Mouse (Mus musculus): ENCODE data around the gene Ralgapa2. TPM values are rescaled to one million over a fixed set of nuclear protein-coding genes. Genes with fewer than 3 reads are reported as not detected.

The Ralgapa2 gene
- polyA plus RNA-seq, 1 experiment from 2014 or later, result 7.8 TPM

DNA sequence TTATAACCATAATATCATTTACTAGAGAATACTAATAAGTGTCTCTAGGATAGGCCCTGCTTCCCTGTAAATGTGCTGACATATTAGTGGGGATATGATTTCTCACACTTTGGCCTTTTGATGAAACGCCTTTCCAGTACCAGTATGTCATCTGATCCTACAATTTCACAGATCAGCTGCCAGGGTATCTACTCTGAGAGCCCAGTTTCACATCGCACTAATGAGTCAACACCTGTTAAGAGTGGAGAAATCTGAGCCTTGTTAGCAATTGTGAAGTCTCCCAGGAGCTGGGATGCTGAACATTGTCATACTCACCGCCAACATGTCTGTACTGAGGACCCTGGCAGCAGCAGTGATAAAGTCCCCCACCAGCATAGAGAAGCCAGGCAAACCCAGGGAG, 151.1 kb downstream of the Ralgapa2 start:
- H3K4me2 ChIP-seq (ENCODE audit: low read depth, low read length), result no peak overlapping the region
- no peaks in the 10 kb centered on the region for H3K36me3 ChIP-seq (ENCODE audit: control insufficient read depth, insufficient read depth, low read length)
- no peak overlapping the region for H3K4me3 ChIP-seq (ENCODE audit: low read length)
- 88% methylated on average over 3 of the region's 3 CpGs for WGBS
- no peak overlapping the region for H3K9ac ChIP-seq (ENCODE audit: low read depth, low read length)
- no peaks in the 10 kb centered on the region for H3K9me3 ChIP-seq (ENCODE audit: control insufficient read depth, low read length)
- H3K27me3 ChIP-seq (replicated peaks; ENCODE audit: control insufficient read depth, insufficient read depth, low read length), result no peaks in the 10 kb centered on the region
- no peak for ATAC-seq
- H3K4me1 ChIP-seq (ENCODE audit: control insufficient read depth, insufficient read depth, low read length), result peaks cover 9% of the 10 kb centered on the region
- no peak overlapping the region for H3K27ac ChIP-seq (ENCODE audit: low read length)

DNA sequence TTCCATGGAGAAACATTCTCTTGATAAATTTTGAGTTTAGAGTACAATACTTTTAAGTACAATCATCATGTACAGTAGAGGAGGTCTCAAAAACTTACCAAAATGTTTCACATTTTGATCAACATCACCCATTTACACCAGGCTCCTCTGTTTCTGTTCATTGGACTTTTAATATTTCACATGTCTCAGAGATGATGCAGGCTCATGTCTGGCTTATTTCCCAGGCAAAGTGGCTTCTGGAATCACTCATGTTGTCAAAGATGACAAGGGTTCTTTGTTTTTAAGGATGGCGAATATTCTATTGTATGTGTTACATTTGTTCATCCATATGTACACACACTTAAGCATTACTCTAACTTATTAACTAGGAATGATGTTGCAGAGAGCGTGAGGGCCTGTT, 152.5 kb downstream of the Ralgapa2 start:
- no peak overlapping the region for H3K4me2 ChIP-seq (ENCODE audit: low read depth, low read length)
- H3K4me1 ChIP-seq (ENCODE audit: control insufficient read depth, insufficient read depth, low read length), result peaks cover 3% of the 10 kb centered on the region; the same call in 1 of the 2 replicates
- no peaks in the 10 kb centered on the region for H3K27me3 ChIP-seq (replicated peaks; ENCODE audit: control insufficient read depth, insufficient read depth, low read length)
- no peak overlapping the region for H3K27ac ChIP-seq (ENCODE audit: low read length)
- no peaks in the 10 kb centered on the region for H3K36me3 ChIP-seq (ENCODE audit: control insufficient read depth, insufficient read depth, low read length)
- ATAC-seq, result no peak
- H3K9me3 ChIP-seq (ENCODE audit: control insufficient read depth, low read length), result no peaks in the 10 kb centered on the region
- H3K4me3 ChIP-seq (ENCODE audit: low read length), result no peak overlapping the region
- 55% methylated on average over 2 of the region's 2 CpGs for WGBS
- H3K9ac ChIP-seq (ENCODE audit: low read depth, low read length), result no peak overlapping the region

DNA sequence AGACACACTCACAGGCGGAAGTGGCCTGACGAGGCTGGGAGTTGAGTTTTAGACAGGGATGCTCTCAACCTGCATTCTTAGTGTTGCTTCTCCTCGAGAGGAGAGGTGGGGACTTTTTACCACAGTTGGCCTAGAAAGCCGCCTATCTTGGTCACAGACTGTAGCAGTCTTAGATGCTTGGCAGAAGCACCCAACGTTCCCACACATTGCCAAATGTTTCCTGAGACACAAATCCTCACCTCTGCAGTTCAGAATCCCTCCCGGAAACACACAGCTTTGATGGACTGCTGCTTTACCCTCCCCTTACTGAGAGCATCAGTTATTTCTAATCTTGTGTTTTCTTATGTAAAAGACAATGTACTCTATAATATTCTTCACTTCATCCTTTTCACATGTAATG, 155.6 kb downstream of the Ralgapa2 start:
- Histone ChIP-seq H3K9ac (ENCODE audit: low read depth, low read length) (no peak overlapping the region), H3K36me3 (ENCODE audit: control insufficient read depth, insufficient read depth, low read length) (no peaks in the 10 kb centered on the region), H3K4me2 (ENCODE audit: low read depth, low read length) (no peak overlapping the region), H3K9me3 (ENCODE audit: control insufficient read depth, low read length) (no peaks in the 10 kb centered on the region), H3K4me1 (ENCODE audit: control insufficient read depth, insufficient read depth, low read length) (no peaks in the 10 kb centered on the region), H3K27ac (ENCODE audit: low read length) (no peak overlapping the region), H3K4me3 (ENCODE audit: low read length) (no peak overlapping the region), H3K27me3 (replicated peaks; ENCODE audit: control insufficient read depth, insufficient read depth, low read length) (no peaks in the 10 kb centered on the region)
- ATAC-seq, result no peak
- 81% methylated on average over 6 of the region's 6 CpGs for WGBS

DNA sequence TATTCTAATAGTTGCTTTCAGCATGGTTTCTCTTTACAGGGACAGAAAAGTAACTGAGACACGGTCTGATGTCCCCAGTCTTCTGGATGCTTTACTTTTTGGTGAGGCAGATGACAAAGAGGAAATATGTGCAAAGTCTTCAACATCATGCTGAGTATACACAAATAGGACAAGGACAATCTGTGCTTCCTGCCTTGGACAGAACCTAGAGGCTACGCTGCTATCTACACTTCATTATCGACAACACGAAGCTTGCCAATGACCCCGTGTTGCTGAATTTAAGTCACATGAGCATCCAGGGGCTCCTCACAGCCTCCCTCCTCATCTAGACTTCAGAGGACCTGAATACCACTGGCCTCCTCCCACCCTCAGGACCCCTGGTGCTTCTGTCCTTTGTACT, 161.9 kb downstream of the Ralgapa2 start:
- Histone ChIP-seq H3K4me3 (ENCODE audit: low read length) (no peak overlapping the region), H3K4me1 (ENCODE audit: control insufficient read depth, insufficient read depth, low read length) (no peaks in the 10 kb centered on the region), H3K27ac (ENCODE audit: low read length) (no peak overlapping the region), H3K4me2 (ENCODE audit: low read depth, low read length) (no peak overlapping the region), H3K9me3 (ENCODE audit: control insufficient read depth, low read length) (no peaks in the 10 kb centered on the region), H3K36me3 (ENCODE audit: control insufficient read depth, insufficient read depth, low read length) (0 out of 2 replicates have a peak, but pooled peaks cover 5% of the 10 kb centered on the region), H3K9ac (ENCODE audit: low read depth, low read length) (no peak overlapping the region), H3K27me3 (replicated peaks; ENCODE audit: control insufficient read depth, insufficient read depth, low read length) (no peaks in the 10 kb centered on the region)
- no peak for ATAC-seq
- WGBS, result 95% methylated on average over 5 of the region's 5 CpGs

DNA sequence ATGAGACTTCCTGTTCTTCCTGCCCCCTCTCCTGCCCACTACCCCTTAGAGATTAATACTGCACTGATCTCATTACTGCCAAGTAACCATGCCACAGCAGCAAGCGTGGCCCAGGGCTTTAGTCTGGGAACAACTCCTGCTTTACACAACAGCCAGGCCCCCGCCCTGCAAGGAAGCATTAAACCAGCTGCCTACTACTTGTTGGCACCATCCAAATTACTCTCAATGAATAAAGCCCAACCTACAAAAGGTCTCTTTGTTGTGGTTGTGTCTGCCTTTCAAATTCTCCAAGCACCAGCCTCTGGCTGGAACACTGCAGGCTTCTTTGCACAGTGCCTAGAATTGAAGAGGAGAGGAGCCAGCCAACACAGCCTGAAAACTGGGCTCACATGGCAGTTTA, 164.2 kb downstream of the Ralgapa2 start:
- no peaks in the 10 kb centered on the region for H3K27me3 ChIP-seq (replicated peaks; ENCODE audit: control insufficient read depth, insufficient read depth, low read length)
- H3K27ac ChIP-seq (ENCODE audit: low read length), result no peak overlapping the region
- H3K4me3 ChIP-seq (ENCODE audit: low read length), result no peak overlapping the region
- H3K4me2 ChIP-seq (ENCODE audit: low read depth, low read length), result no peak overlapping the region
- no peaks in the 10 kb centered on the region for H3K4me1 ChIP-seq (ENCODE audit: control insufficient read depth, insufficient read depth, low read length)
- no peak overlapping the region for H3K9ac ChIP-seq (ENCODE audit: low read depth, low read length)
- H3K36me3 ChIP-seq (ENCODE audit: control insufficient read depth, insufficient read depth, low read length), result 0 out of 2 replicates have a peak, but pooled peaks cover 5% of the 10 kb centered on the region
- peak; percentile 28; the same call in 1 of the 2 replicates for ATAC-seq
- H3K9me3 ChIP-seq (ENCODE audit: control insufficient read depth, low read length), result no peaks in the 10 kb centered on the region
- 76% methylated on average over 2 of the region's 2 CpGs for WGBS

DNA sequence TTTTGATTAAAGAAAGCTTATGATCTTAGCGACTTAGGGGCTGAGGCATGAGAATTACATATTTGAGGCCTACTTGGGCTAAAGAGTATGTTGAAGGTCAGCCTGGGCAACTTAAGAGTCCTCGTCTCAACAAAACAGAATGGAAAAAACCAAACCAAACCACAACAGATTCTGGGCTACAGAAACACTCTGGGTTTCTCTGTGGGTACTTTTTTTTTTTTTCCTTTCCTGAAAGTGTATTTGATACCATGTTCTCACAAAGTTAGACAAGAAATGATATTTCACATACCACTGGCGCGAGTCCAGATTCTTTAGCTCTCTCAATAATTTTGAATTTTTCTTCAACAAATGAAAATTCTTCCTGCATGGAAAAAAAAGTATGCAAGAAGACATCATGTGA, 172.1 kb downstream of the Ralgapa2 start:
- H3K4me2 ChIP-seq (ENCODE audit: low read depth, low read length), result no peak overlapping the region
- 92% methylated on average over 4 of the region's 4 CpGs for WGBS
- H3K4me1 ChIP-seq (ENCODE audit: control insufficient read depth, insufficient read depth, low read length), result no peaks in the 10 kb centered on the region
- H3K9me3 ChIP-seq (ENCODE audit: control insufficient read depth, low read length), result no peaks in the 10 kb centered on the region
- no peaks in the 10 kb centered on the region for H3K27me3 ChIP-seq (replicated peaks; ENCODE audit: control insufficient read depth, insufficient read depth, low read length)
- no peaks in the 10 kb centered on the region; the same call in 1 of the 2 replicates for H3K36me3 ChIP-seq (ENCODE audit: control insufficient read depth, insufficient read depth, low read length)
- no peak overlapping the region for H3K27ac ChIP-seq (ENCODE audit: low read length)
- H3K9ac ChIP-seq (ENCODE audit: low read depth, low read length), result no peak overlapping the region
- no peak for ATAC-seq
- no peak overlapping the region for H3K4me3 ChIP-seq (ENCODE audit: low read length)

DNA sequence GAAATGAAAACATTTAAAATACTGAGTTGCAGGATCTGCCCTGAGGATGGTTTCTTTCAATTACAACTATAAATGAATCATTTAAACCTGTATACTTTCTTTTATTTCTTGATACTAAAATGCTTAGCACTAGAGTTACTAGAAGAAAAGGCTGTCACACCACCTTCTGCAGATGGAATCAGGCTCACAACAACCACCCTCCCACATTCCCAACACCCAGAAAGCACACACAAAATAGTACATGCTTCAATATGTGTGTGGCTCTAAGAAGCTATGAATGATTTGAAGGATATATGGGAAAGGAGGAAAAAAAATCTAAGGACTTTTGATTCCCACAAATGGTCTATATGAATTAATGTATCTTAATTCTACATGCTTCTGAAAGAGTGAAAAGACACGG, 174.6 kb downstream of the Ralgapa2 start:
- no peak for ATAC-seq
- Histone ChIP-seq H3K27ac (ENCODE audit: low read length) (no peak overlapping the region), H3K36me3 (ENCODE audit: control insufficient read depth, insufficient read depth, low read length) (no peaks in the 10 kb centered on the region; the same call in 1 of the 2 replicates), H3K4me3 (ENCODE audit: low read length) (no peak overlapping the region), H3K4me2 (ENCODE audit: low read depth, low read length) (no peak overlapping the region), H3K27me3 (replicated peaks; ENCODE audit: control insufficient read depth, insufficient read depth, low read length) (no peaks in the 10 kb centered on the region), H3K4me1 (ENCODE audit: control insufficient read depth, insufficient read depth, low read length) (no peaks in the 10 kb centered on the region), H3K9ac (ENCODE audit: low read depth, low read length) (no peak overlapping the region), H3K9me3 (ENCODE audit: control insufficient read depth, low read length) (no peaks in the 10 kb centered on the region)
- 68% methylated on average over 1 of the region's 1 CpGs for WGBS

DNA sequence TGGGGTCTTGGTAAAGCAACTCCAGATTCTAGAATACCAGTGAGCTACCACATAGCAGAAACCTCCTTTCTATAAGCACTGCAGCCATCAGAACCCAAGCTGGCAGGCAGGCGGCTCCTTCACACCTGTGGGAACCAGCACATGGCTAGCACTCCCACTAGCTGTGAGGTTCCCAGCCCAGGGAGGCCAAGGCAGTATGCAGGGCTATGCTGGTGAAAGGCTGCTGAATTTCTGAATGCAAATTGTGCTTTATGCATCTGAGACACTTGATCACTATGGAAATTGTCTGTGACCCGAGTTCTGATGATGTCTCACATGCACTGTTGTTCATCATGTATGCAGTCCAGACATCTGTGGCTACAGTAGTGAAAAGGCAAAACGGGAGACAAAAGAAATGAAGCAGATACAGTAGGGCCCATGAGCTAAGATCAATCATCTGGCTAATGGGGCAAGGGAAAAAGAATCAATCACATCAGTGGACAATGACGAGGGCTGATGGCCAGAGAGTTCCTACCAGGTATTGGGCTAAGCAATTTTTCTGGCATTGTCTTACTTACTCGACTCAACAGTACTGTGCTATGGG, 180.2 kb downstream of the Ralgapa2 start:
- no peak overlapping the region for H3K27ac ChIP-seq (ENCODE audit: low read length)
- 67% methylated on average over 5 of the region's 5 CpGs for WGBS
- H3K27me3 ChIP-seq (replicated peaks; ENCODE audit: control insufficient read depth, insufficient read depth, low read length), result no peaks in the 10 kb centered on the region
- H3K4me3 ChIP-seq (ENCODE audit: low read length), result no peak overlapping the region
- H3K4me1 ChIP-seq (ENCODE audit: control insufficient read depth, insufficient read depth, low read length), result no peaks in the 10 kb centered on the region
- no peaks in the 10 kb centered on the region for H3K9me3 ChIP-seq (ENCODE audit: control insufficient read depth, low read length)
- H3K36me3 ChIP-seq (ENCODE audit: control insufficient read depth, insufficient read depth, low read length), result no peaks in the 10 kb centered on the region
- no peak overlapping the region for H3K4me2 ChIP-seq (ENCODE audit: low read depth, low read length)
- no peak for ATAC-seq
- no peak overlapping the region for H3K9ac ChIP-seq (ENCODE audit: low read depth, low read length)

DNA sequence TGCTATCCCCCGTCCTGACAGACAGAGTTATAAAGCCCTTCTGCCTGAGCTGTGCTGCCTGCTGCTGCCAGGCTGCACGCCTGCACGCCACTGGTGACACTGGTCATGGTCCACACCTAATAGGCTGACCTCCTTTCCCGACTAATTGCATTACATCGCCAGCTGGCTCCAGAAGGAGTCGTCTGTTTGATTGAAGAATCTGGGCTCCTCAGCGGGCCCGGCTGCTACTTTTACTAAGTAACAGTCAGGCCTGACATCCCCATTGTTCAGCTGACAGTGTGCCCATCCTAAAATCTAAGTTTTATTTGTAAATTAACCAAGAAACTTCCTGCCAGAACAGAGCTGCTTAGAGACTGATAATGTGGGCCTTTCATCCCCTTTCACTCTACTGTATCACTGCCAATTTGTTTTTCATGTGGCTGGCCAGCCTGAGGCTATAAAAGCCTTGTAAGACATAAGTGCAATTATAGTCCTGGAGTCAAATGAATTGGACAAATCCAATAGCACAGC, 181.3 kb downstream of the Ralgapa2 start:
- Histone ChIP-seq H3K27me3 (replicated peaks; ENCODE audit: control insufficient read depth, insufficient read depth, low read length) (no peaks in the 10 kb centered on the region), H3K27ac (ENCODE audit: low read length) (no peak overlapping the region), H3K36me3 (ENCODE audit: control insufficient read depth, insufficient read depth, low read length) (no peaks in the 10 kb centered on the region), H3K4me1 (ENCODE audit: control insufficient read depth, insufficient read depth, low read length) (no peaks in the 10 kb centered on the region), H3K9ac (ENCODE audit: low read depth, low read length) (no peak overlapping the region), H3K4me2 (ENCODE audit: low read depth, low read length) (no peak overlapping the region), H3K4me3 (ENCODE audit: low read length) (no peak overlapping the region), H3K9me3 (ENCODE audit: control insufficient read depth, low read length) (no peaks in the 10 kb centered on the region)
- WGBS, result 52% methylated on average over 8 of the region's 8 CpGs
- ATAC-seq, result peak; percentile 79

DNA sequence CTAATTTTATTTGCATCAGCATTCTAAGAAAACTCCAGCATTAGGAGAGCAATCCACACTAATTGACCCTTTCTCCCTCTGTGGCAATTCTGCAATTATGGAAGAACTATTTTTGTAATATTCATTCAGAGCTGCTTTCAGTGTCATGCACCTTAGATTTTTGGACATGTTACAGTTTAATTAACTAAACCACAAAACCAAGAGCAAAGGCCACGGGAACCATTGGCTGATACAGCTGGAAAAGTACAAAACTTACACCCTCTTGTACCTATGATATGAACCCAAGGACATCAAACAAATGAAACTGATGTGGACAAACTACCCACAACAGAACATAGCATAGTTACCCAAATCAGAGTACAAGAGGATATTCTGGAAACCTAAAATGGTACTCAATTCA, 182.0 kb downstream of the Ralgapa2 start:
- Histone ChIP-seq H3K4me2 (ENCODE audit: low read depth, low read length) (no peak overlapping the region), H3K36me3 (ENCODE audit: control insufficient read depth, insufficient read depth, low read length) (no peaks in the 10 kb centered on the region), H3K4me1 (ENCODE audit: control insufficient read depth, insufficient read depth, low read length) (no peaks in the 10 kb centered on the region), H3K27ac (ENCODE audit: low read length) (no peak overlapping the region), H3K4me3 (ENCODE audit: low read length) (no peak overlapping the region), H3K9ac (ENCODE audit: low read depth, low read length) (no peak overlapping the region), H3K27me3 (replicated peaks; ENCODE audit: control insufficient read depth, insufficient read depth, low read length) (no peaks in the 10 kb centered on the region), H3K9me3 (ENCODE audit: control insufficient read depth, low read length) (no peaks in the 10 kb centered on the region)
- WGBS, result 89% methylated on average over 1 of the region's 1 CpGs
- ATAC-seq, result no peak
